Mouse (Mus musculus) liver, embryonic 18 days (tissue): Measurements from ENCODE around the gene Cib2. TPM values are rescaled to one million over a fixed set of nuclear protein-coding genes. Genes with fewer than 3 reads are reported as not detected.

Source experiments
- polyA plus RNA-seq: library from polyadenylated mRNA; depleted of rRNA; stranded (reverse); fragments of >200 nt; gene quantifications from 2 replicates; pipeline ENCODE4 v1.2.3, GENCODE M21; 2012; rRNA removed

Cib2 gene
- polyA plus RNA-seq = 1.1 and 1.4 TPM in 2 replicates

DNA sequence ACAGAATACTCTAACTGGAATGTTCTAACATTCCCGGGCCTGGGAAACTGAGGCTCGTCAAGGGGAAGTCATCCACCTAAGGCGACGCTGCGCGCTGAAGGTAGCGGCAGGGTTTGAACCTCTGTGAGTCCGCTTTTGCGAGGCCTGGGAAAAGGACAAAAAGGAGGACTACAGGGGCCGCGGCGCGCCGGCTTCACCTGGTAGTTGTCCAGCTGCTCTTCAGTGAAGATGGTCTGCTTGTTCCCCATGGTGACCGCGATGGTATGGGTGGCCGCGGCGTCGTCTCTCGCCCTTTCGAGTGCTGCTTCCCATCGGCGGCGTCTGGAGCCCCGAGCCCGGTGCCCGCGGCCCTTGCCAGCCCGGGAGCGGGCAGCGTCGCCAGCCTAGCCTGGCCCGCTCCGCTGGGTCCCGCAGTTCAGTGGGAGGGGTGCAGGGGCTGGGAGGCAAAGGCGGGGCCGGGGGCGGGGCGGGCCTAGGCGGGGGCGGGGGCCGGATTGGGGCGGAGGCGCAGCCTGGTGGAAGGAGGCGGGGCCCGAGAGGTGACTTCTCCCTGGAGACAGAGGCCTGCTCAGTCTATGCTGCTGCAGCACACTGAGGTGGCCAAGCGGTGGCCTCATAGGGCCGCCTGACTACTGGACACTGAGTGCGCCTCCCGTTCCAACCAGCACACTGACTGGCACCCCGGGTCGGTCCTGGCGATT is at the start of gene Cib2:
Gene Cib2, minus strand, starts transcription at position 448 of the 701 bp plus-strand sequence.

DNA sequence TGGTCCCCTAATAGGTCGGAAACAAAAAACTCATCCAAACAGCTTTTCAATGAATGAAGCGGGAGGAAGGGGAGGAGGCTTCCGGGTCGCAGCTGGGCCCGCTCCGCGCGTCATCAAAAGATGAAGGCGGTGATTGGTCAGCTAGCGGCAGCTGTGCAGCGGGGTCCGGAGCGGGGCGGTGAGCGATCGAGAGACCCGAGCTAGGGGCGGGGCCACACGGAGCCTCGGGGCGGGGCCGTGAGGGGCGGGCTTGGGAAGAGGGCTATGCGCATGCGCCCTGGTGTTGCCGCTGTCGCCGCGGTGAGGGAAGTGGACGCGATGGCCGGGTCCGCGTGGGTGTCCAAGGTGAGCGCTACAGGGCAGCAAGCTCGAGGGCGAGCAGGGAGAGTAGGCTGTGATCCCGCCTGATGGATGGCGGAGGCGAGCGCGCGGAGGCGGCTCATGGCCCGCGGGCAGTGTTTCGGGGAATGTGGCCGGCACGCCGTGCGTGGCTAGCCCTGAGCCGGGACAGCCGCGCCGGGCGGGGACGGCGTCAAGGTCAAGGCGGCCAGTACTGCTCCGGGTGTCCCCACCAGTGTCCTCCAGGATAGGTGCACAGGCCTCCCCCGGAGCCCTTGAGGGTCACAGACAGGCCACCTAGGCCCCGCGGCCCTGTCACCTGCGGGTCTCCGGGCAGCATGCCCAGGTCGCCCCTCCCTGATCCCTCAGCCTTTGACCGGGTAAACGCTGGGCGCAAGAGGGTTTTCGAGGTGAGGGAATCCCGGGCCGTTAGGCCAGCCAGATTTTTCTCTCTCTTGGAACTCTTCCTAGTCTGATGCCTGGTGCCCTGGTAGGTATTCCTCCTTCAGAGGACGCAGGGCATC is 26.4 kb upstream of the Cib2 start, which contains the start of gene Idh3a:
Gene Idh3a, plus strand, starts transcription at position 136 of the 863 bp plus-strand sequence.

DNA sequence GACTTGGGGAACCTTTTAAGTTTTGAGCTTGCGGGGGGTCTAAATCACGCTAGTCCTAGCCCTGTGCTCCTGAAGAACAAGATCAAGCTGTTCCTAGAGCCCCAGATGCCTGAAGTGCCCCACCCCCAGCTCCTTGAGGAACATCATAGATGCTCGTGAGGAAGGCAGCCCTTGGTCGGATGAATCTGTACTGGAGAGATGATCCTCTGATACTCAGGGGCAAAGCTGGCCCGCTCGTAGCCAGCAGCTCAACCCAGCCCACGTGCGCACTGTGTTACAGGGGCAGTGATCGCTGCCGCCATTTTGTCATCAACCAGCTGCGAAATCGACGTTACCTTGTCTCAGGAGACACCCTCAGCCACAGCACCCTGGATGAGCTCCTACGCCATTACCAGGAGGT is 21.3 kb downstream of the Cib2 start, which contains the start of gene Sh2d7:
Gene Sh2d7, plus strand, starts transcription at position 301 of the 400 bp plus-strand sequence.

DNA sequence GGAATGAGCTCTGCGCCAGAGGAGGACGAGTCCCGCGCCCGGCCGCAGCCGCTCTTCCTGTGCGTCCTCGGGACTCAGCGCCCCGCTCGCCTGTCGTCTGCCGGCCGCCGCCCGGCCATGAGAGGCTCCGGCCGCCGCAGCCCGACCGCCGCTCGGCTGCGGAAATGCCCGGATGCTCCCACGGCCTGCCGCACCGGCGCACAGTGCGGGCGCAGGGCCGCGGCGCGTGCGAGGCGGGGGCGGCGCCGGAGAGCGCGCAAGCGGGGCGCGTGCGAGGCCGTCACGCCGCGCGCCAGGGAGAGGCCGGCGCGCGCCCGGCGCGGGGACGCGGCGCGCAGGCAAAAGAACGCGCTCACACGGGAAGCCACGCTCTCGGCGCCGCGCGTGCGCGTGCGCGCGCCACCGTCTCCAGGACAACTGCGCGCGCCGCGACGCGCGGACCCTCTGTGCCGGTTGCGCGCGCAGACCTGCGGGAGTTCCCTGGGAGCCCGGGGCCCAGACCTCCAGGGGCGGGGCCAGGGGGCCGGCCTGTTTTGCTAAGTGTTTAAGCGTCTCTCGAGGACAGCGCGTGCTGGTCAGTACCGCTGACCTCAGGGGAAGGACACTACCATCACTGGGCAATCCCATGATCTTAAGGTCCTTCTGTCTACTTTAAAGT is 58.4 kb downstream of the Cib2 start, which contains the start of gene Dmxl2:
Gene Dmxl2, minus strand, starts transcription at position 174 of the 658 bp plus-strand sequence.

Other genes with a start within 250 kb of the Cib2 start
- gene Dmxl2, start 58.6 kb downstream of the Cib2 start, polyA plus RNA-seq = 4.6 and 5.2 TPM in 2 replicates
- gene Sh2d7, start 21.2 kb downstream of the Cib2 start, polyA plus RNA-seq = not detected in 2 replicates
- gene Idh3a, start 26.1 kb upstream of the Cib2 start, polyA plus RNA-seq = 31.5 and 34.1 TPM in 2 replicates
- 0.05 and 0.08 TPM in 2 replicates for gene Acsbg1, start 101.7 kb upstream of the Cib2 start, polyA plus RNA-seq
- gene Dnaja4, start 138.7 kb upstream of the Cib2 start, polyA plus RNA-seq = 6.9 and 7.9 TPM in 2 replicates
- 43.4 and 45.3 TPM in 2 replicates for gene Wdr61, start 174.3 kb upstream of the Cib2 start, polyA plus RNA-seq
- 0.04 TPM in 1 of 2 replicates, not detected in the other for gene Crabp1, start 204.5 kb upstream of the Cib2 start, polyA plus RNA-seq